Mouse (Mus musculus) liver, embryonic 12.5 days (tissue): ENCODE results near the gene Faap100. TPM values are rescaled to one million over a fixed set of nuclear protein-coding genes. Genes with fewer than 3 reads are reported as not detected.
"Not testable (repeated sequence)": the region's sequence is repeated elsewhere in the genome, so short reads cannot be mapped to it uniquely, and the experiment has no call there.

Experiments used
- ATAC-seq: fragments of 200-750 bp; cut with Nextera tagmentation; 2 replicates; pipeline ENCODE4 v1.8.0; 2017; ENCODE audit warnings: moderate number of reproducible peaks, mild to moderate bottlenecking, moderate library complexity
- H3K27ac ChIP-seq: fragments of 300-500 bp; sonication (generic); 2 replicates; pipeline ENCODE4 v1.5.1; 2016; ENCODE audit warnings: mild to moderate bottlenecking
- H3K27me3 ChIP-seq: fragments of 300-500 bp; sonication (generic); replicated peaks from 2 replicates; pipeline ENCODE4 v1.6.1; 2016; ENCODE audit warnings: mild to moderate bottlenecking, moderate library complexity
- H3K36me3 ChIP-seq: fragments of 300-500 bp; sonication (generic); 2 replicates; pipeline ENCODE4 v1.6.1; 2016; ENCODE audit warnings: mild to moderate bottlenecking, moderate library complexity
- H3K4me1 ChIP-seq: fragments of 300-500 bp; sonication (generic); 2 replicates; pipeline ENCODE4 v1.6.1; 2016
- H3K4me2 ChIP-seq: fragments of 300-500 bp; sonication (generic); 2 replicates; pipeline ENCODE4 v1.6.1; 2016; ENCODE audit warnings: mild to moderate bottlenecking, moderate library complexity
- H3K4me3 ChIP-seq: fragments of 300-500 bp; sonication (generic); 2 replicates; pipeline ENCODE4 v1.5.1; 2016; ENCODE audit warnings: mild to moderate bottlenecking, moderate library complexity
- H3K9ac ChIP-seq: fragments of 300-500 bp; sonication (generic); 2 replicates; pipeline ENCODE4 v1.6.1; 2016; ENCODE audit warnings: mild to moderate bottlenecking, moderate library complexity
- H3K9me3 ChIP-seq: fragments of 300-500 bp; sonication (generic); replicated peaks from 2 replicates; pipeline ENCODE4 v1.6.1; 2016; ENCODE audit warnings: mild to moderate bottlenecking, moderate library complexity
- WGBS: fragments of 180-500 bp; shearing (Covaris S2); methylation state at CpG from one replicate; pipeline ENCODE4 v1.1.7; 2016; ENCODE audit not compliant: insufficient replicate concordance; 5-methylcytosine and 5-hydroxymethylcytosine counted together
- polyA plus RNA-seq: library from polyadenylated mRNA; unstranded; fragments of >200 nt; fragmentation: Nextera tagmentation; extraction: Ambion mirVana; gene quantifications from 2 replicates; pipeline ENCODE4 v1.2.1, GENCODE M21; 2016

Faap100 gene
- polyA plus RNA-seq, 1 experiment from 2014 or later, result 12.8 TPM

- ATAC-seq, result peak; percentile 31; the same call in 1 of the 2 replicates
- peak overlapping the region; percentile 94 for H3K27ac ChIP-seq
- H3K4me2 ChIP-seq, result peak overlapping the region; percentile 71
- H3K9me3 ChIP-seq, result no peaks in the 10 kb centered on the region
- peaks cover 79% of the 10 kb centered on the region for H3K4me1 ChIP-seq
- H3K4me3 ChIP-seq, result peak overlapping the region; percentile 30
- 40% methylated on average over 5 of the region's 5 CpGs for WGBS
- peak overlapping the region; percentile 72 for H3K9ac ChIP-seq
- no peaks in the 10 kb centered on the region for H3K36me3 ChIP-seq
- H3K27me3 ChIP-seq, result peaks cover 20% of the 10 kb centered on the region
These were observed 23.1 kb downstream of the Faap100 start for GRCm38 (mm10) chr11:120355277-120356039.

- Histone ChIP-seq H3K27ac (peak overlapping the region; percentile 94), H3K9me3 (no peaks in the 10 kb centered on the region), H3K4me2 (peak overlapping the region; percentile 71), H3K9ac (peak overlapping the region; percentile 72), H3K4me3 (peak overlapping the region; percentile 30), H3K27me3 (peaks cover 25% of the 10 kb centered on the region), H3K4me1 (peaks cover 88% of the 10 kb centered on the region), H3K36me3 (no peaks in the 10 kb centered on the region)
- 70% methylated on average over 17 of the region's 17 CpGs for WGBS
- ATAC-seq, result no peak
These were observed 24.0 kb downstream of the Faap100 start for GRCm38 (mm10) chr11:120354304-120355276.

GRCm38 (mm10) chr11:120353500-120354303 is 24.9 kb downstream of the Faap100 start:
- Histone ChIP-seq H3K9ac (peak overlapping the region; percentile 72), H3K27me3 (peaks cover 32% of the 10 kb centered on the region), H3K4me1 (peaks cover 96% of the 10 kb centered on the region), H3K36me3 (no peaks in the 10 kb centered on the region), H3K4me3 (peak overlapping the region; percentile 34), H3K27ac (peak overlapping the region; percentile 94), H3K9me3 (no peaks in the 10 kb centered on the region), H3K4me2 (peak overlapping the region; percentile 71)
- WGBS, result 10% methylated on average over 26 of the region's 26 CpGs
- ATAC-seq, result peak; percentile 92

- H3K27ac ChIP-seq, result peak overlapping the region; percentile 94
- no peak for ATAC-seq
- peak overlapping the region; percentile 71 for H3K4me2 ChIP-seq
- H3K27me3 ChIP-seq, result peaks cover 32% of the 10 kb centered on the region
- no peak overlapping the region for H3K4me3 ChIP-seq
- no peaks in the 10 kb centered on the region for H3K36me3 ChIP-seq
- WGBS, result 65% methylated on average over 13 of the region's 13 CpGs
- peak overlapping the region; percentile 72 for H3K9ac ChIP-seq
- H3K9me3 ChIP-seq, result no peaks in the 10 kb centered on the region
- peaks cover 88% of the 10 kb centered on the region for H3K4me1 ChIP-seq
These were observed 25.8 kb downstream of the Faap100 start for GRCm38 (mm10) chr11:120352571-120353290.

GRCm38 (mm10) chr11:120352093-120352350 is 26.5 kb downstream of the Faap100 start:
- Histone ChIP-seq H3K27me3 (peaks cover 32% of the 10 kb centered on the region), H3K4me1 (peaks cover 88% of the 10 kb centered on the region)
- not testable (repeated sequence) for H3K36me3 ChIP-seq, H3K9me3 ChIP-seq, H3K9ac ChIP-seq, ATAC-seq, H3K4me2 ChIP-seq, H3K27ac ChIP-seq, H3K4me3 ChIP-seq
- WGBS, result 91% methylated on average over 5 of the region's 5 CpGs

GRCm38 (mm10) chr11:120351250-120352092 is 27.1 kb downstream of the Faap100 start:
- H3K27me3 ChIP-seq, result peaks cover 32% of the 10 kb centered on the region
- no peaks in the 10 kb centered on the region for H3K9me3 ChIP-seq
- no peak overlapping the region for H3K9ac ChIP-seq
- H3K4me1 ChIP-seq, result peaks cover 86% of the 10 kb centered on the region
- ATAC-seq, result no peak
- H3K4me3 ChIP-seq, result no peak overlapping the region
- peaks cover 8% of the 10 kb centered on the region for H3K36me3 ChIP-seq
- 81% methylated on average over 10 of the region's 10 CpGs for WGBS
- no peak overlapping the region for H3K4me2 ChIP-seq
- H3K27ac ChIP-seq, result peak overlapping the region; percentile 98

- Histone ChIP-seq H3K4me2 (peak overlapping the region; percentile 100), H3K9ac (peak overlapping the region; percentile 100), H3K9me3 (no peaks in the 10 kb centered on the region), H3K4me1 (peaks cover 80% of the 10 kb centered on the region), H3K27ac (peak overlapping the region; percentile 98), H3K36me3 (peaks cover 10% of the 10 kb centered on the region), H3K27me3 (peaks cover 32% of the 10 kb centered on the region), H3K4me3 (peak overlapping the region; percentile 99)
- WGBS, result 41% methylated on average over 11 of the region's 11 CpGs
- no peak for ATAC-seq
These were observed 27.9 kb downstream of the Faap100 start for GRCm38 (mm10) chr11:120350711-120351110.

- peaks cover 14% of the 10 kb centered on the region for H3K36me3 ChIP-seq
- H3K9me3 ChIP-seq, result no peaks in the 10 kb centered on the region
- H3K4me3 ChIP-seq, result peak overlapping the region; percentile 99
- WGBS, result under 1% methylated on average over 68 of the region's 68 CpGs
- H3K27ac ChIP-seq, result peak overlapping the region; percentile 98
- peaks cover 32% of the 10 kb centered on the region for H3K27me3 ChIP-seq
- peak overlapping the region; percentile 100 for H3K9ac ChIP-seq
- H3K4me2 ChIP-seq, result peak overlapping the region; percentile 100
- peak; percentile 16 for ATAC-seq
- H3K4me1 ChIP-seq, result peaks cover 78% of the 10 kb centered on the region
These were observed 28.4 kb downstream of the Faap100 start for GRCm38 (mm10) chr11:120349986-120350702.

GRCm38 (mm10) chr11:120349371-120349985 is 29.1 kb downstream of the Faap100 start:
- Histone ChIP-seq H3K9me3 (no peaks in the 10 kb centered on the region), H3K27ac (peak overlapping the region; percentile 98), H3K9ac (peak overlapping the region; percentile 100), H3K4me3 (peak overlapping the region; percentile 99), H3K4me1 (peaks cover 75% of the 10 kb centered on the region), H3K27me3 (peaks cover 32% of the 10 kb centered on the region), H3K36me3 (peaks cover 16% of the 10 kb centered on the region), H3K4me2 (peak overlapping the region; percentile 100)
- no peak for ATAC-seq
- WGBS, result 3% methylated on average over 16 of the region's 16 CpGs
